Mouse (Mus musculus) T-helper 2 cell (primary cell): Measurements from ENCODE around the gene Dact3.

Experiments used
- in situ Hi-C: fragments of 300-600 bp; cut with MboI, MseI; formaldehyde crosslinking; loops from one replicate; pipeline ENCODE4 v1.15.1; 2025; ENCODE audit warnings: high pct_unique_total_duplicates

Gene Dact3

DNA sequence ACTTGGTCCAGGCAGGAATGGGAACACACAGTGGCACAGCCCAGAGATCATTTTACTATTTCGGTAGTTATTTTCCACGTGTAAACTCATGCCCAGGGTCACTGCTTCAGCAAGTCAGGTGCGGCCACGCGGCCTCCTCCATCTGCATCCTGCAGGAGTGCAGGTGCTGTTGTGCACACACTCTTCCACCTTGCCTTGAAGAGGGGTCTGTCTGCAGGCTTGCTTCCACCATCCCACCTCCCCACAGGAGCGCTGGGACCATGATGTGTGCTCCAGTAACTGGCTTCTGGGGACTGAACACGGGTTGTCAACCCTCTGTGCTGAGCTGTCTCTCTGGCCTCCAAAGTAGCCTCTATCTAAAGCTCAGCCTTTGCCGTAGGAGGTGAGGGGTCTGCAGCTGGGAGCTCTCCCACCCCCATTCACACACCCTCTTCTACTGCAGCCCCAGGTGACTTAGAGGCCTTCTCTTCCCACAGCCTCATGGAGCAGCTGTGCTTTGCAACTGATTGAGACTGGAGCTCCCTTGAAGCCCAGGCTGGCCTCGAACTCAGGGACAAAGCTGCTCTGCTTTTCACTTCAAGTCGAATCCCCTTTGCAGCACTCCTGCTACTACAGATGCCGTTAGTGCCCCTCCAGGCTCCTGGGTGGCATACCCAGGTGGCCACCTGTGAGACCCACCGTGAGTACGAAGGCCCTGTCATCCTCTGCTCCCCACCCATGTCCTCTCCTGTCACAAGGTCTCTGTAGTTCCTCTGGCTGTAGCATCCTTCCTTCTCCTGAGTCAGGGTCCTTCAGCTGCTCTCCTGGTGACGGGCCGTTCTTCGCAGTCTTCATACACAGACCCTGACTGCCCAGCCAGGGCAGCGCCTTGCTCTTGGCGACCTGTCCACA is 39.6 kb downstream of the Dact3 start:
- in situ Hi-C loops: no loop called here

DNA sequence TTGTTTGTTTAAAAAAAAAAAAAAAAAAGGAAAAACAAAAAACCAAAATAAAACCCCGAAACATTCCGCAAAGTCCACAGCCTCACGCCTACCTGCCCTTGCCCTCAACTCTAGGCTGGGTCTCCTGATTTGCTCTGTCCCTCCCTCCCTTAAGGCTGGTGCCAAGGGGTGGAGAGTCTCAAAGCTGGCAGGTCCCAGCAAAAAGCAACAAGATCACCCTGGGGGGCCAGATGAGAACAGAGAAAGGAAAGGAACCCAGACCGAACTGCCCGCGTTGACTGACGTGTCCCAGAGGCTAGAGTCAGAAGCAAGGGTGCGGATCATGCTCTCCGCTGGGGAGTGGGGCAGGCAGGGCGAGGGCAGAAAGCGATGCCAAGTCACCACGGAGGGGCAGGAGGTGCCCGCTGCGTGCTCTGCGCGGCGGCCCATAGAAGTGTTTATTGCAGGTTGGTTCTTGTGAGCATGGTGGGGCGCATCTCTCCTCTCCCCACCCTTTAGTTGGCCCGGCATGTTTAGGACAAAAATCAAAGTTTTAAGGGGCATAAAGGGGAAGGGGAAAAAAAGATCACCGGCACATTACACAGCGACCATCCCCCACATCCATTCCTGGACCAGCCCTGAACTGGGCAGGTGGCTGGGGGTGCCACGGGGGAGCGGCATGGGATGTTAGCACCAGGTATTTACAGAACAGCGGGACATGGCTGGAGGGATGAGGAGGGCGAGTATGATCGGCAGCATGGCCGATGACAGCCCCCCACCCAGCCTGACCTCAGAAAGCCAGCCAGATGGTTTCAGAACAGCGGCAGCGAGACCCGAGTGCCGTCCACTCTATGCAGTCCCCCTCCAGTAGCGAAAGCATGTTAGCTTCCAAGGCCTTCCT is 40.6 kb downstream of the Dact3 start:
- in situ Hi-C loops: no loop called here

DNA sequence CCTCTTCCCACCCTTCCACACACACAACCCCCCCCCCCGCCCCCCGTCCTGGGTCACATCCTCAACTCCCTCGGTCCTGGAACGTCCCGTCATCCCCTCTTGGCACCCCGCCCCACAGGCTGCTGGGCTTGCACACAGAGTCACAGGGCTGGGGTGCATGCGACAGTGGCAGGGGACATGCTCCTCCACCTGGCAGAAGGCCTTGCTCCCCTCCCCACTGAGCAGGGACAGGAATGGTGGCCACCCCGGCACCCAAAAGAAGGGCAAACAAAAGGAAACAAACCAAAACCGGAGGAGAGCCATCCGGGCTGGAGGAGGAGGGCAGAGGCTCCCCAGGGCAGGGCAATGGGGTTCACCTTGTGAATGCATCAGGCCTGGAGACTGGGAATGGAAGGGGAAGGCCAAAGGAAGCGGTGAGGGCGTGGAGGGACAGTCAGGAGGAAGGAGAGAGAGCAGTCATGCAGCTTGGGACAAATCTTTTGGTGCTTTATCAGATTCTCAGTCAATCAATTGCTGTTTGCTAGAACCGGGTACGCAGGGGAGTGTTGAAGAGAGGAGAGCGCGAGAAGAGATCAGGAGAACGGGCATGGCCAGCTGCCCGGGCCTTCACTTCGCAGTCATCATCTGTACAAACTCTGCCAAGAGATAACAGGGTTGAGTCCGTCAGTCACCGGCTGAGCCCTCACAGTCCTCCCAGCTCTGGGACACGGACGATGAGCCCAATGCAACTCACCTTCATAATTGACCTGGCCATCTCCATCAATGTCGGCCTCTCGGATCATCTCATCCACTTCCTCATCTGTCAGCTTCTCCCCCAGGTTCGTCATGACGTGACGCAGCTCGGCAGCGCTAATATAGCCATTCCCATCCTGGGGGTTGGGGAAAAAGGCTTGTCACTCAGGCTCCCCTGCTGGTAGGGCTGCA is 41.5 kb downstream of the Dact3 start:
- in situ Hi-C loops: no loop called here

DNA sequence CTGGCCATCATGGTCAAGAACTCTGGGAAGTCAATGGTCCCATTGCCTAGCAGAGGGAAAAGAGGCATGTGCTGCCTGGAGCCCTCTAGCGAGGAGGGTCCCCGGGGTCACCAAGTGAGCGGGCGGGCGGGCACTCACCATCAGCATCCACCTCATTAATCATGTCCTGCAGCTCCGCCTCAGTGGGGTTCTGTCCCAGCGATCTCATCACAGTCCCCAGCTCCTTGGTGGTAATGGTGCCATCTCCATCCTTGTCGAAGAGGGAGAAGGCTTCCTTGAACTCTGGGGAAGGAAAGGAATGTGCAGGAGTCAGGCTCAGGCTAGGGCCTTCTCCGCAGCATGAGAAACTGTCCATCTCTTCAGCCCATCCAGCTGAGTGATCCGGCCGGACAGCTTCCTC is 42.3 kb downstream of the Dact3 start:
- in situ Hi-C loops: no loop called here

DNA sequence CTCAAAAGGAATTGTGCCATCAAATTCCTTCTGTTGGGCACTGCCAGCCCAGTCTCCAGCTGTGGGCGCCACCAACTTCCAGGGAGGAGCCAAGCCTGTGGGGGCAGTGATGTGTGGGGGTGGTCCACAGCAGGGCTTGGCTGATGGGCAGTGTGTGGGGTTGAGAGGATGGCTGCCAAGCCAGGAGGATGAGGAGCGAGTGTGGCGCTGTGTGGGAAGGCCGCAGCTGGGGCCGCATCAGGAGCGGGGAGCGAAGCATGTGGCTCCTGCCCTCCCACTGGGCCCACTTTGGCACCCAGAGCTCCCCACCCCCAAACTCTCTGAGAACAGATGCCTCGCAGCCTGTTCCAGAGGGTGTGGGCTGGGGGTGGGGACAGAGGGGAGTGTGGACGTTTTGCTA is 42.9 kb downstream of the Dact3 start:
- in situ Hi-C loops: no loop called here

DNA sequence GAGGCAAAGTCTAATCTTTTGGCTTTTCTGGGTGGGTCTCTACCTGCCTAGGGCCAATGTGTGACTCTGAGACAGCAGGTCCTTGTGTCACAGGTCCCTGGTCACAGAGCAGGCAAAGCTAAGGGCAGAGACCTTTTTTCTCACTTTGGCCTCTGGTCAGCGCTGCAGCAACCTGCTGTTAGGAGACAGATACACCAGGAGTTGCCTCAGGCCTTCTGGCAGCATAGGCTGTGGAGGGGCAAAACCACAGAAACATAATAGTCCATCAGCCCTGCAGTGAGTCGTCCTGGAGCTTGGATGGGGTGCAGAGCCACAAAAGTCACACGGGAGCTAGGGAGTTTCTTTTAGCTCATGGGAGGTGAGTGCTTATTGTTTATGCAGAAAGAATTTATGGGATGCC is 43.6 kb downstream of the Dact3 start:
- in situ Hi-C loops: no loop called here

DNA sequence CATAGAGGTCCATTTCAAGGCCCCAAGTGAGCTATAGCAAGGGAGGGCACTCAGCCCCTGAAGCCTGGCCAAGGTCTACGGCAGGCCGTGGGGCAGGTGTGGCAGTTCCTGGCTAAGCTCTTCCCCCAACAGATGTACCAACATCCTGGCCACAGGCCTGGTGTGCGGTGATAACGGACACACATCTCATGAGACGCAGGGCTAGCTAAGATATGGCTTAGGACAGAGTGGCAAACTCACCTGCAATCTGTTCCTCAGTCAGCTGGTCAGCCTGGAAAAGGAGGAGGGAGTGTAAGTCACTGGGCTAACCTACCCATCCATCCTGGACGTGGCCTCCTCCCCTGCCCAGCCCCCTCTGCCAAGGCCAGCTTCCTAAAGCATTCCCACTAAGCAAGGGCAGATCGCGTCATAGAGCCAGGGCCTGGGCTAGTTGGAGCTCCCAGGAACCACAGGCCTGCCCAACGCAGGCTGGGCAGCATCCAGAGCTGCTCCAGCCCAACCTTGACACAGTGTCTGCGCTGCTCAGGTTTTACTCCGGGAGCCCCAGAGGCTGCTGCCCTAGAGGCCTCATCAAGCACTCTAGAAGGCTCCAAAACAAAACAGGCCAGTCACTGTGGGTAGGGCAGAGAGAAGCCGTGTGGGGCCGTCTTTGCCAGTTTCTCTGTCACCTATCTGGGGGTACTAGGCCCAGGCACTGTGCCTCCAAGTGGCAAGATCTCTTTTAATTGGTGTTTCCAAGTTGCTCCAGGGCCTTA is 44.5 kb downstream of the Dact3 start:
- in situ Hi-C loops: loop anchor here (5.0 kb wide), 1 partner anchor 62 kb away; no protein-coding TSS in a partner anchor

DNA sequence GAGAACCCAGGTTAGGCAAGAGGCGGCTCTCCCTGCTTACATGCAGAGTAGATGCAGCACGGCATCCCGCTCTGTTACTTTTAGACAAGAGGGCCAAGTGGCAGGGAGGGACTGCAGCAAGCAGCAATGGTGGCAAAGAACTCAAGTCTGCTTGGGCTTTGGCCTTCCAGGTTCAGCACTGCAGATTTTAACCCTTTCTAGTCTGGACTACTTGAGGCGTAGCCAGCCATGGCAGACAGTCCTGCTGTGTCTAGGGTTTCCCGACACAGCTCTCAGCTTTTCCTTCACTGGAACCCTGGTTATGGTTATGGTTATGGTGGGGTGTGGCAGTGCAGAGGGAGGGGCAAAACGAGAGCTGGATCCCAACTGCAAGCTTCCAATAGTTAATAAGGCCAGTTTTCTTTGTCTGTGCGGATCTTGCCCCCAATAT is 45.0 kb downstream of the Dact3 start:
- in situ Hi-C loops: loop anchor here (5.0 kb wide), 1 partner anchor 63 kb away; no protein-coding TSS in a partner anchor

DNA sequence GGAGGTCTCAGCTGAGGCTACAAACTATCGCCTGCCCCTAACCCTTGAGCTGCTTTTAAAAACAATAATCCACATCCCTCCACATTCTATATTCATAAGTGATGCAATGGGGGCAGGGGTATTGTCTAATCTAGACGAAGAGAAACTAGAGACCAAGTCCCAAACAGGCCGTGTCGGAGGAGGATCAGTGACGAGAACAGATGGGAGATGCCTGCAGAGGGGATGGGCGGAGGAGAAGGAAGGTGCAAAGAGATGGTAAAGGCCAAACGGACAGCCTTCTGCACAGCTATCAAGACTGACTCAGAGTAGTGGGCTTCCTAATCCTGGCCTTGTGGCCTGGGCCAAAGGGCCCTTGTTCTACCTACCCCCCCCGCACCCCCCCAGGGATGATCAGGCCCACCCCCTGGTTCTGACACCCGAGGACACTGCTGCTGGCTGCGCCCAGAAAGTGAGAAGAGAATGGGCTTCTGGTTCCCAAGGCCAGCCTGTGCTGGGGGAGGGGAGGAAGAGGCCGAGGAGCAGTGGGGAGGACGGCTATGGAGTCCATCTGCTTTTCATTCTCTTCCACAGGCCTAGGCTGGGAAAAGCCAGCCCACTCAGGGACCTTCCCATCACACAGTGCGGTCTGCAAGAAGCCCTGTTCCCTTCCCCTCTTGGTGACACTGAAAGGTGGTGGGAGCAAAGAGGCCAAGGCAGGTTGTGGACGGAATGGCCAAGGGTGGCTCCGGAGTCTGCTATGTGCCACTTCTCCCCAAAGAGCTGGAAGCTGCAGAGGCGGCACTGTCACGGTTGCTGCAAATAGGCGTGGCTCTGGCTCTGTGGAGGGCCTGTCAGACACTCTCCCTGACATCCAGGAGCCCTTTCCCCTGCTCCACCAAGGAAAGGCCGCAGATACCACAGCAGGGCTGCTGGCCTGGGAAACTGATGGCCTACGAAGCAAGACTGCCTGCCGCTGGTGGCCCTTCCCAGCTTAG is 46.0 kb downstream of the Dact3 start:
- in situ Hi-C loops: loop anchor here (5.0 kb wide), 1 partner anchor 64 kb away; no protein-coding TSS in a partner anchor

DNA sequence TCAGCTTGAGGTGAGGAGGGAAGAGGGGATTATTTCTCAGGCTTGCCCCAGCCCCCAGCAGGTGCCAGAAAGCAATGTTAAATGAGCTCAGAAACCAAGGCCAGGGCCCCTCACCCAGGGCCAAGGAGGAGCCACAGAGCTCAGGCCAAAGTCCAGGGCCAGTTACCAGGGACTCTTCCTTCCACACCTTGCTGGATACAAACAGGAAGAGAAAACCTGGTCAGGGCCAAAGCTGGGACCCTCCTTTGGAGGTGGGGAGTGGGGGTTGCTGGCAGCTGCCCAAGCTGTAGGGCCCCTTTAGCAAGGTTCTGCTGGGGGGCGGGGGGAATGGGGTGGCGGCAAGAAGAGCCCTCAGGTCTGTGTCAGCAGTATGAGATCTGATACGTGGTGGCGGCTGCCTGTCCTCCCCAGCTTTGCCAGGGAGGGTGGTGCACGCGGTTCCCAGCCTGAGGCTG is 46.8 kb downstream of the Dact3 start:
- in situ Hi-C loops: loop anchor here (5.0 kb wide), 1 partner anchor 65 kb away; no protein-coding TSS in a partner anchor

DNA sequence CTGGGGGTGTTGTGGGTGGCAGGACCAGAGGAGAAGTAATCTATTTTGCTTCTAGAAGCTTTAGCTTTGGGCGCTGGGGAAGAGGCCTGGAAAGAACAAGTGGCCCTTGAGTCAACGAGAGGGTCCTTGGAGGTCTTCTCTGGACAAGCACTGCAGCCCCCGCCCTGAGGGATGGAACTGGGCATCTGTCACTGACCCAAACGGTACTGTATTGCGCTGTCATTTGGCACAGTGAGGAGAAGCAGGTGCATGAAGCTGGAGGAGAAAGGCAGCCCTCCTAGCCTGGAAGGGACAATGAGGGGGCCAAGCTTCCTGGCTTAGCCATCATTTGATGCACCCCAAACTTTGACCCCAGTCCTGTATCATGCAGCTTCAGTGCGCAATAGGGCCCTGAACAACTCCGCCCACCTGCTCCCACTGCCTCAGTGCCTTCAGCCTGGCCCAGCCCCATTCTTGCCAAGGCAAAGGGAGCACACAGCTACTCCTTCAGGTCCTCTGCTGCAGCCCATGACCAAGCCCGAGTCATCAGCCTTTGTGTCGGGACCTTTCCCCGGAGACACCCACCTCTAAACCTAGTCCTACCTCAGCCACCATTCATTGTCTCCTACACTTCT is 47.4 kb downstream of the Dact3 start:
- in situ Hi-C loops: loop anchor here (5.0 kb wide), 1 partner anchor 65 kb away; no protein-coding TSS in a partner anchor

DNA sequence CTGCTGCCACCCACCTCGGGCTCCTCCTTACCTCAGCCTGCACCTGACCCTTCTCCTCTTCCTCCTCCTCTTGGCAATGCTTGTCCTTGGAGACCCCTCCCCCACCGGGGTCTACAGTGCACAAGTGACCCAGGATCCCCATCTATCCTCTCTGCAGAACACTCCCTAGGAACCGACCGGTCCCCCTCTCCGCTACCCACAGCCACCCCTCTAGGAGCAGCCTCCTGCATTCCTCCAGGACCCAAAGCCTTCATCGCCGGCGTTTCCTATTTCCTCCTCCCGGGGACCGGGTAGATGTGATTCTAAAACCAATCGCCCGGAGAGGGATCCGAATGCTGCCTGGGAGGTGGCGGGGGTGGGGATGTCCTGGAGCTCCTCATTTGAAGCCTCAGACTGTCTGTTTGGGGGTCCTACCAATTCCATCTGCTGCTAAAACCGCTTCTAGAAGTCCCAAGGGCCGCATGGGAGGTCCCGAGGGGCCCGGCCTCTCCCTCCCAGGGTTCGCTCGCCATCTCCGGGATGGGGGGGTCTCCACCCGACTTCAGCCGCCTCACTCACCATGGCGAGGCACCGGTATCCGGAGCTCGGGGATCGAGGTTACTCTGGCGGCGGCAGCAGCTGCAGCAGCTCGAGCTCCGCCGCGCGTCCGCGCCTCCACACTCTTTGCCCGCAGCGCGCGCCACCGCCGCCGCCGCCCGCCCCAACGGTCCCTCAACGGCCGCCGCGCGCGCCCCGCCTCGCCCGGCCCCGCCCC is 48.3 kb downstream of the Dact3 start:
- in situ Hi-C loops: loop anchor here (5.0 kb wide), 1 partner anchor 66 kb away; no protein-coding TSS in a partner anchor

DNA sequence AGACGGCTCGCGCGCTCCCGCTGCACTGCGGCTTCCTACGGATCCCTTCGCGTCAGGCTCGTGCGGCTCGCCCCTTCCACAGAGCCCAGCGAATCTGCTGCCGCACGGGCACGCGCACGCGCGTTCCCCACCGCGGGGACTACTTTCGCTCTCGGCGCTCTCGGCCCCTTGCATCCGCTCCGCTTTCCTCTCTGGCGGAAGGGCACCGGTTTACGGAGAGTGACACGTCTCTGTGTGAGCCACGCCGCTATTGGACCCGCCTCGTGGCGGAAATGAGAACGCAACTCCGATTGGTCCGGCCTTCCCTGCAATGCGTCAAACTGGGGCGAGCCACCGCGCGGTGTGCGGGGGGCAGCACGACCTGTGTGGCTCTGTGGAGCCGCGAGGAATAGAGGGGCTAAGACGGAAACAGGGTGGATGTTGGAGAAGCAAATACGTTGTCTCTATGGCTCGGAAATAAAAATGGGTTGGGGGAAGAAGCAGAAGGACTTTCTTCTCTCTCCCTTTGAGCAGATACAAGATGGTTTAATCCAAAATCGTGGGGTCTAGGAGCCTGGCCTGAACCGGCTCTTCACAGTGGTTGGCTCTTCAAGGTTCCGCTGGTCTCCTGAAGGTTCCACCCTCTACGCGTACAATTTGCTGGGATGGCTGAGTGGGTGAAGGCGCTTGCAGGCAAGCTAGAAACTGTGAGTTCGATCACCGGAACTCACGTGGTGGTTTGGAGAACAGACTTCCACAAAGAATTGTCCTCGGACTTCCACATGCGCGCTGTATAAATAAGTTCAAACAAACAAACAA is 49.1 kb downstream of the Dact3 start, which contains the start of gene Calm3:
Calm3 (minus strand) TSS at position 78 of the 798 bp plus-strand sequence.
- in situ Hi-C loops: loop anchor here (5.0 kb wide), 1 partner anchor 67 kb away; no protein-coding TSS in a partner anchor

DNA sequence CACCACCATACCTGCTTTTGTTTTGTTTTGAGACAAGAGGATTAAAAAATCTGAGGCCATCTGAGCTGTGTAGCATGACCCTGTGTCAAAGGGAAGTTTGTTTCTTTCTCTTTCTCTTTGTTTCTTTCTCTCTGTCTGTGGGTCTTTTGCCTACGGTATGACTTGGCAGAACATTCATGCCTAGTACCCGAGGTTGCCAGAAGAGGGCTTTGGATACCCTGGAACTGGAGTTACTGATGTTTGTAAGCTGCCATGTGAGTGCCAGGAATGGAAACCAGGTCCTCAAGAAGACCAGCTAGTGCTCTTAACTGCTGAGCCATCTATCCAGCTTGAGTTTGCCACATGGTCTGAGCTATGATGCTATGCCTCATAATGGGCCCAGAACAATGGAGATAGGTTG is 53.2 kb downstream of the Dact3 start:
- in situ Hi-C loops: no loop called here

DNA sequence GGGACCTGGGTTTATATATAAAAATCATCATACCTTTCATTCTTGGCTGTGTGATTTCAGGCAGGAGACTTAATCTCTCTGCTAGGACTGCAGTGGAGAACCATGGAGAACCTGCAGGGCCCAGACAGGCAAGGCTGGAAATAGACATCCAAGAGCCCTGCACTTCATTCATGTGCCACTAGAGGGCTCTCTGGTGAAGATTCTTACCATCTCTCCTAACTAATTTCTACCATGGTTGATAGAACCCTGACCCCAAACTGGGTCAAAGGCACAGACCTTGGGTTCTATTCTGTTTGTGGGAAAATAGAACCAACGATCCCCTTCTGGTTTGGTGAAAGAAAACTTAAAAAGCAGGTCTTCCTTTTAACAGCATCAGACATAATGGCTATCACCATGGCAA is 55.7 kb downstream of the Dact3 start:
- in situ Hi-C loops: loop anchor here (5.0 kb wide), 2 partner anchors 71 to 121 kb away; no protein-coding TSS in a partner anchor

DNA sequence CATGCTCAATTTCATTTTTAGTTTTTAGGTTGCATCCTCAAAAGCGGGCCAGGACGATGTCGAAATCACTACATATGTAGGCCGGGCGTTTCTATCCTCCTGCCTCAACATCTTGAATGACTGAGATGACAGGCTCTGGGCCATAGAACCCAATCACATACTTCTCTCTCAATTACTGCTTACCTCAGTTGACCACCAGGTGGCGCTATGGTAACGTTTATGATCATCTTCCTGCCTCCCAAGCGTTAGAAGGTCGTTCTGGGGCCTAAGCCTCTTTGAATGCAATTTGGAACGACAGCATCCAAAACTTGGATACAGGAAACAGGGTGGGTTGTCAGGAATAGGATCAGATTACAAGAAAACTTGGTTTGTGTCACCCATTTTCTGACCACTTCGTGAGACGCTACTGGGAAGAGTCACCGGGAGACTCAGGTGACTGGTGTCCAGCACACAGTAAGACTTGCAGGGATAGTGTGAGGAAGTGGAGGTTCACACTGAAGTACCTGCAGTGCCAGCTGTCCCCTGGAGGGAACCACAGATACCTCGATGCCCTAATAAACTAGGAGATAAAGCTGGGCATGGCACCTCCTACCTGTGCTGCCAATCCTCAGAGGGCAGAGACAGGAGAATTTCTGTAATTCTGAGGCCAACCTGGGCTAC is 57.0 kb downstream of the Dact3 start:
- in situ Hi-C loops: loop anchor here (5.0 kb wide), 2 partner anchors 70 to 120 kb away; no protein-coding TSS in a partner anchor
